13 mouse cellular contexts compared by ENCODE assay signal in the genomic region with DNA sequence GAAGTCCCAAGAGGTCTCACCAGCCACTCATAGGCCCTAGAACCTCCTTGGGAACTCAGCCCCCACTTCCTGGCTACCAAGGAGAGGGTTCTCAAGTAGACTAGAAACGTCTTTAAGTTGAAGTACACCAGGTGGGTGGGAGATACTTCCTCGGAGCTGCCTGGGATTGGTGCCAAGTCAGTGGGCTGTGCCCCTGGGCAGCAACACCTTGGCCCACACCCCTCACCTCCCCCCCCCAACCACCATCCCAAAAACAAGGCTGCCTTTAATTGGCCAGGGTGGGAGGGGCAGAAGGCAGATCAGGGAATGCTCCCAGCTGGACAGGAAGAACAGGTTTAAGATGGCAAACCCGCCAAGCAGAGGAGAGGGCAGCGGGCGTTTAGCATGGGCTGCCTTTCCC. TPM values are rescaled to one million over a fixed set of nuclear protein-coding genes. Genes with fewer than 3 reads are reported as not detected.
DNase-seq lines count a peak whose midpoint lies in the region; ATAC-seq and TF ChIP-seq lines count a peak whose summit lies in the region.
"Had no signal": no experiment of that assay in that cellular context is flagged by ENCODE, and none has a peak within 500 bp of the region (broad histone marks: within the 10 kb centered on the region; RNA-seq: fewer than 3 reads in every experiment).

No protein-coding gene starts in this region.

- peak overlapping the region; percentile 16; the same call in 1 of the 2 replicates for H3K4me2 ChIP-seq in liver, embryonic 11.5 days
- 0 out of 2 replicates have a peak overlapping the region, but pooled peaks have one; percentile 17 for H3K4me2 ChIP-seq in kidney, embryonic 14.5 days (replicated peaks; ENCODE audit: low read depth, low read length)
- H3K4me2 ChIP-seq in stomach, embryonic 15.5 days, result peak overlapping the region; percentile 73

- 75% methylated on average over 5 of the region's 5 CpGs for WGBS in liver, embryonic 11.5 days
- WGBS in kidney, embryonic 14.5 days, result 63% methylated on average over 5 of the region's 5 CpGs
- 39% methylated on average over 5 of the region's 5 CpGs for WGBS in lung, adult 2 months
- WGBS in stomach, embryonic 15.5 days, result 59% methylated on average over 5 of the region's 5 CpGs

- no peak for DNase-seq in liver, embryonic 11.5 days (ENCODE audit: low spot score)
- no peak for DNase-seq in liver
- DNase-seq in lung, adult 2 months, result no peak
- no peak for DNase-seq in right cerebral cortex, postnatal 25 days
- no peak for DNase-seq in cerebellum, adult 11-12 months
- DNase-seq in adrenal gland, adult 18-20 months (ENCODE audit: low spot score in 2 of 2), result no peak

- no peak for ATAC-seq in liver, embryonic 11.5 days (replicated peaks; ENCODE audit: low FRiP score)
- no peak for ATAC-seq in kidney, embryonic 14.5 days (ENCODE audit: low FRiP score, low TSS enrichment)
- no peak for ATAC-seq in stomach, embryonic 15.5 days (ENCODE audit: insufficient read depth, low FRiP score, low read depth)
- ATAC-seq: forebrain, embryonic 14.5 days had no signal

- peaks cover 15% of the 10 kb centered on the region for H3K4me1 ChIP-seq in liver, embryonic 11.5 days (replicated peaks; ENCODE audit: control insufficient read depth, insufficient read depth, low read length)
- peaks cover 46% of the 10 kb centered on the region for H3K4me1 ChIP-seq in kidney, embryonic 14.5 days (ENCODE audit: control insufficient read depth, insufficient read depth, low read length)
- H3K4me1 ChIP-seq in lung, adult 2 months (ENCODE audit: control insufficient read depth, insufficient read depth, low read length), result peaks cover 1% of the 10 kb centered on the region; the same call in 1 of the 2 replicates
- peaks cover 51% of the 10 kb centered on the region for H3K4me1 ChIP-seq in stomach, embryonic 15.5 days

- no peak overlapping the region for H3K27ac ChIP-seq in liver, embryonic 11.5 days (ENCODE audit: low read depth, low read length)
- H3K27ac ChIP-seq in kidney, embryonic 14.5 days (ENCODE audit: low read depth, low read length), result no peak overlapping the region
- H3K27ac ChIP-seq in stomach, embryonic 15.5 days, result peak overlapping the region; percentile 57
- H3K27ac ChIP-seq: hindbrain, embryonic 10.5 days had no signal

- H3K4me3 ChIP-seq in liver, embryonic 11.5 days (ENCODE audit: low read depth, low read length), result no peak overlapping the region
- H3K4me3 ChIP-seq in kidney, embryonic 14.5 days (ENCODE audit: low read length), result no peak overlapping the region
- H3K4me3 ChIP-seq in lung, adult 2 months (replicated peaks; ENCODE audit: extremely low read depth, low read depth, low read length), result no peak overlapping the region
- peak overlapping the region; percentile 57; the same call in 1 of the 2 replicates for H3K4me3 ChIP-seq in stomach, embryonic 15.5 days (replicated peaks)
- H3K4me3 ChIP-seq: hindbrain, embryonic 10.5 days had no signal

- peaks cover 42% of the 10 kb centered on the region for H3K27me3 ChIP-seq in liver, embryonic 11.5 days (replicated peaks; ENCODE audit: control insufficient read depth, insufficient read depth, low read length)
- no peaks in the 10 kb centered on the region for H3K27me3 ChIP-seq in kidney, embryonic 14.5 days (ENCODE audit: control insufficient read depth, insufficient read depth, low read length)
- H3K27me3 ChIP-seq in stomach, embryonic 15.5 days (replicated peaks), result no peaks in the 10 kb centered on the region

- no peaks in the 10 kb centered on the region for H3K9me3 ChIP-seq in liver, embryonic 11.5 days (ENCODE audit: control insufficient read depth, low read length)
- H3K9me3 ChIP-seq in kidney, embryonic 14.5 days (ENCODE audit: control insufficient read depth, low read length), result no peaks in the 10 kb centered on the region
- no peaks in the 10 kb centered on the region for H3K9me3 ChIP-seq in stomach, embryonic 15.5 days
- H3K9me3 ChIP-seq: hindbrain, embryonic 10.5 days had no signal

- no peaks in the 10 kb centered on the region for H3K36me3 ChIP-seq in liver, embryonic 11.5 days (ENCODE audit: control insufficient read depth, insufficient read depth, low read length)
- no peaks in the 10 kb centered on the region for H3K36me3 ChIP-seq in kidney, embryonic 14.5 days (ENCODE audit: control insufficient read depth, insufficient read depth, low read length)
- H3K36me3 ChIP-seq in stomach, embryonic 15.5 days, result no peaks in the 10 kb centered on the region
- H3K36me3 ChIP-seq: hindbrain, embryonic 10.5 days had no signal

- H3K9ac ChIP-seq in liver, embryonic 11.5 days (ENCODE audit: low read depth, low read length), result no peak overlapping the region
- no peak overlapping the region for H3K9ac ChIP-seq in kidney, embryonic 14.5 days (ENCODE audit: low read depth, low read length)
- no peak overlapping the region for H3K9ac ChIP-seq in stomach, embryonic 15.5 days

- TF ChIP-seq CTCF in lung, adult 2 months (IDR thresholded peaks at IDR 0.05; ENCODE audit: insufficient read depth, low read length), result no peak

- peak; percentile 22; the same call in 1 of the 2 replicates for TF ChIP-seq POLR2A in lung, adult 2 months (IDR thresholded peaks at IDR 0.05; ENCODE audit: borderline replicate concordance, extremely low read depth, low read depth, low read length)

RNA-seq across cellular contexts. Expression of a gene that starts 3.4 kb away (rescaled TPM):
- 38.9 and 39.2 TPM in 2 replicates for polyA plus RNA-seq in liver, embryonic 11.5 days (2014; fragmentation: Nextera tagmentation; extraction: Ambion mirVana)
- 87.8 and 108 TPM in 2 replicates for polyA plus RNA-seq in kidney, embryonic 14.5 days (2014; fragmentation: Nextera tagmentation; extraction: Ambion mirVana)
- 75.1 and 91.1 TPM in 2 replicates for polyA plus RNA-seq in lung, adult 2 months (2012; rRNA removed)
- polyA plus RNA-seq in stomach, embryonic 15.5 days (2015; fragmentation: Nextera tagmentation; extraction: Ambion mirVana), result 132 and 135 TPM in 2 replicates
- total RNA-seq in adrenal gland, adult 18-20 months (2021), result 100 to 1,000 TPM; 133 to 150 TPM
- total RNA-seq: granulocyte monocyte progenitor cell, adult 5-6 weeks had no signal

RNA-seq across cellular contexts. Expression of a gene that starts 16.4 kb away (rescaled TPM):
- polyA plus RNA-seq in liver, embryonic 11.5 days (2014; fragmentation: Nextera tagmentation; extraction: Ambion mirVana), result 49.1 and 52.8 TPM in 2 replicates
- 66.8 and 69.4 TPM in 2 replicates for polyA plus RNA-seq in kidney, embryonic 14.5 days (2014; fragmentation: Nextera tagmentation; extraction: Ambion mirVana)
- polyA plus RNA-seq in lung, adult 2 months (2012; rRNA removed), result 89.8 and 133 TPM in 2 replicates
- 60.6 and 61.8 TPM in 2 replicates for polyA plus RNA-seq in stomach, embryonic 15.5 days (2015; fragmentation: Nextera tagmentation; extraction: Ambion mirVana)
- 10 to 100 TPM; 28.7 to 33.3 TPM for total RNA-seq in adrenal gland, adult 18-20 months (2021)

RNA-seq across cellular contexts. Expression of a gene that starts 20.5 kb away (rescaled TPM):
- 4.4 and 7.4 TPM in 2 replicates for polyA plus RNA-seq in liver, embryonic 11.5 days (2014; fragmentation: Nextera tagmentation; extraction: Ambion mirVana)
- polyA plus RNA-seq in kidney, embryonic 14.5 days (2014; fragmentation: Nextera tagmentation; extraction: Ambion mirVana), result 7.1 and 8.4 TPM in 2 replicates
- 47.7 and 52.2 TPM in 2 replicates for polyA plus RNA-seq in lung, adult 2 months (2012; rRNA removed)
- polyA plus RNA-seq in stomach, embryonic 15.5 days (2015; fragmentation: Nextera tagmentation; extraction: Ambion mirVana), result 17.9 and 18.1 TPM in 2 replicates
- total RNA-seq in adrenal gland, adult 18-20 months (2021), result 1 to 10 TPM in 1 of 2 experiments, not detected in 1; 5.7 TPM
- total RNA-seq: granulocyte monocyte progenitor cell, adult 5-6 weeks had no signal

RNA-seq across cellular contexts. Expression of a gene that starts 33.2 kb away (rescaled TPM):
- not detected in 2 replicates for polyA plus RNA-seq in liver, embryonic 11.5 days (2014; fragmentation: Nextera tagmentation; extraction: Ambion mirVana)
- polyA plus RNA-seq in kidney, embryonic 14.5 days (2014; fragmentation: Nextera tagmentation; extraction: Ambion mirVana), result not detected in 2 replicates
- not detected in 2 replicates for polyA plus RNA-seq in lung, adult 2 months (2012; rRNA removed)
- polyA plus RNA-seq in stomach, embryonic 15.5 days (2015; fragmentation: Nextera tagmentation; extraction: Ambion mirVana), result 0.14 TPM in 1 of 2 replicates, not detected in the other
- not detected for total RNA-seq in adrenal gland, adult 18-20 months (2021)
- total RNA-seq: granulocyte monocyte progenitor cell, adult 5-6 weeks had no signal
- polyA plus RNA-seq: forebrain, embryonic 14.5 days; hindbrain, embryonic 10.5 days; large intestine, adult 2 months; limb, embryonic 14.5 days had no signal

RNA-seq across cellular contexts. Expression of a gene that starts 35.4 kb away (rescaled TPM):
- 0.14 and 0.32 TPM in 2 replicates for polyA plus RNA-seq in liver, embryonic 11.5 days (2014; fragmentation: Nextera tagmentation; extraction: Ambion mirVana)
- 0.12 and 0.20 TPM in 2 replicates for polyA plus RNA-seq in kidney, embryonic 14.5 days (2014; fragmentation: Nextera tagmentation; extraction: Ambion mirVana)
- polyA plus RNA-seq in lung, adult 2 months (2012; rRNA removed), result 78.0 and 80.1 TPM in 2 replicates
- polyA plus RNA-seq in stomach, embryonic 15.5 days (2015; fragmentation: Nextera tagmentation; extraction: Ambion mirVana), result 12.4 and 14.7 TPM in 2 replicates
- 1 to 10 TPM in 1 of 2 experiments, under 1 TPM in 1; 0.76 to 1.7 TPM for total RNA-seq in adrenal gland, adult 18-20 months (2021)
- total RNA-seq: granulocyte monocyte progenitor cell, adult 5-6 weeks had no signal

Comparison
In these comparisons a context has a peak if more than half of its experiments do, and no peak if none do; other contexts are left out.
1. H3K4me2 ChIP-seq: peak in every context shown above with its lines; median percentile 73 in stomach, embryonic 15.5 days; 17 in kidney, embryonic 14.5 days; 16 in liver, embryonic 11.5 days.